Mouse (Mus musculus): ENCODE data around the gene Snx14. TPM values are rescaled to one million over a fixed set of nuclear protein-coding genes. Genes with fewer than 3 reads are reported as not detected.

Gene Snx14
- total and polyA plus RNA-seq, 2 experiments from 2014 or later, result 21.7 to 21.9 TPM

DNA sequence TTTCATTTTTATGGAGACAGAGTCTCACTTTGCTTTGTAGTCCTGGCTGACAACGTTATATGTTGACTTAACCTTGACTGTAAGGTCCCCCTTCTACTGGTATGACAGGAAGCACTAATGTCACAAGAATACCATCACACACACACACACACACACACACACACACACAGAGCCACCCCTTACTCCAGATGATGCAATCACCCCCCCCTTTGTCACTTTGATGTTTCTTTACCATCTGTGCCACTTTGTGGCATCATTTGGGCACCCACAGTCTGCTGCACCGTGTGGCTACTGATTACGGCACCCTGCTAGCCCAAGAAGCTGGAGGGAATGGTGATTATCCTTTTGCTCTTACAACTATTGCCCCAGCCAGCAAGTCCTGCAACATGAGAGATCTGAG lies 81.6 kb downstream of the Snx14 start:
- 50% methylated on average over 3 of the region's 3 CpGs for WGBS
- no peak overlapping the region for H3K4me3 ChIP-seq (ENCODE audit: low read depth, low read length)
- no peak overlapping the region for H3K27ac ChIP-seq (ENCODE audit: low read depth)
- ATAC-seq (ENCODE audit: insufficient read depth, low read depth) (no peak), DNase-seq (ENCODE audit: low spot score) (no peak)
- H3K9ac ChIP-seq (replicated peaks; ENCODE audit: low read depth, low read length), result no peak overlapping the region
- H3K4me1 ChIP-seq (ENCODE audit: control insufficient read depth, insufficient read depth), result peaks cover 12% of the 10 kb centered on the region
- no peaks in the 10 kb centered on the region for H3K27me3 ChIP-seq (ENCODE audit: control insufficient read depth, insufficient read depth, low read length)
- H3K9me3 ChIP-seq (replicated peaks; ENCODE audit: control insufficient read depth, low read length), result no peaks in the 10 kb centered on the region
- peaks cover 5% of the 10 kb centered on the region for H3K36me3 ChIP-seq (replicated peaks; ENCODE audit: control insufficient read depth, insufficient read depth, low read length)
- no peak overlapping the region for H3K4me2 ChIP-seq (ENCODE audit: low read depth, low read length)
- TF ChIP-seq EP300 (IDR thresholded peaks at IDR 0.05; ENCODE audit: low read depth) (no peak), CTCF (IDR thresholded peaks at IDR 0.05; ENCODE audit: low read depth) (no peak)

DNA sequence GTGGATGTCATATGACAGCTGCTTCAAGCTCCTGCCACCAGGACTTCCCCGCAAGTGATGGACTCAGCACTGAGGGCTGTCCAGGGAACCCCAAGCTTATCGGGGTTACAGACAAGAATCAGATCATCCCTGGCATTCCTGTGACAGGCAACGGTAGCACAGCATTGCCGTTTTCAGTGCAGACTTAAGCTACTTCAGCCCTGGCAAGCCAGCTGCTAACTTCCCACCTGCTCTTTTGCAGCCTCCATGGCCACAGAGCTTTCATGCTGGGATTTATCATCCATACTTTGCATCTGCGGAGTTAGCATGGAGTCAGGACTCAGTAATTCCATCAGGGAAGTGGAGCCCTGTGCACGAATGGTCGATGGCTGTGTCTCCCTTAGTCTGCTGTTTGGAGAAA lies 85.3 kb downstream of the Snx14 start:
- TF ChIP-seq EP300 (IDR thresholded peaks at IDR 0.05; ENCODE audit: low read depth) (no peak), CTCF (IDR thresholded peaks at IDR 0.05; ENCODE audit: low read depth) (no peak)
- Histone ChIP-seq H3K27ac (ENCODE audit: low read depth) (no peak overlapping the region), H3K36me3 (replicated peaks; ENCODE audit: control insufficient read depth, insufficient read depth, low read length) (peaks cover 5% of the 10 kb centered on the region), H3K4me2 (ENCODE audit: low read depth, low read length) (no peak overlapping the region), H3K4me1 (ENCODE audit: control insufficient read depth, insufficient read depth) (no peaks in the 10 kb centered on the region), H3K9ac (replicated peaks; ENCODE audit: low read depth, low read length) (no peak overlapping the region), H3K27me3 (ENCODE audit: control insufficient read depth, insufficient read depth, low read length) (no peaks in the 10 kb centered on the region), H3K4me3 (ENCODE audit: low read depth, low read length) (no peak overlapping the region), H3K9me3 (replicated peaks; ENCODE audit: control insufficient read depth, low read length) (no peaks in the 10 kb centered on the region)
- no peak for DNase-seq (ENCODE audit: low spot score)
- WGBS, result 82% methylated on average over 7 of the region's 7 CpGs
- no peak for ATAC-seq (ENCODE audit: insufficient read depth, low read depth)

DNA sequence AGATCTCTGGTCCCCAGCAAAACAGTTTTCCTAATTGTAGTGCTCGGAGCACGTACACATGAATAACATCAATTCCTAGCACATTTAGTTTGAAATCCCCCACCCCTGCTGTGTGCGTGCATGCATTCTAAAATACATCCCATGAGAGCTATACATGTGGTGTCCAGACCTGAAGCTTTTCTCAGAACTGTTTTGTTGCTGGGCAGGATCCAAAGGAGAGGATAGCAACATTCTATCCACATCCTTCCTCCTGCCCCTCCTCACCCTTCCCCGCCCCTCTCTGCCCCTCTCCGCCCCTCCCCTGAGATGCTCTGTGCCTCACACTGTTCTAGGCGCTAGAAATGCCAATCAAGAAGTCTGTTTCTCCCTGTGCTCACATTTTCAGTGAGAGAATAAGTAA lies 86.0 kb downstream of the Snx14 start:
- Histone ChIP-seq H3K27me3 (ENCODE audit: control insufficient read depth, insufficient read depth, low read length) (no peaks in the 10 kb centered on the region), H3K4me1 (ENCODE audit: control insufficient read depth, insufficient read depth) (no peaks in the 10 kb centered on the region), H3K9ac (replicated peaks; ENCODE audit: low read depth, low read length) (no peak overlapping the region), H3K4me3 (ENCODE audit: low read depth, low read length) (no peak overlapping the region), H3K4me2 (ENCODE audit: low read depth, low read length) (no peak overlapping the region), H3K27ac (ENCODE audit: low read depth) (no peak overlapping the region), H3K9me3 (replicated peaks; ENCODE audit: control insufficient read depth, low read length) (no peaks in the 10 kb centered on the region), H3K36me3 (replicated peaks; ENCODE audit: control insufficient read depth, insufficient read depth, low read length) (peaks cover 5% of the 10 kb centered on the region)
- 79% methylated on average over 6 of the region's 6 CpGs for WGBS
- ATAC-seq (ENCODE audit: insufficient read depth, low read depth), result no peak
- DNase-seq (ENCODE audit: low spot score), result no peak
- TF ChIP-seq EP300 (IDR thresholded peaks at IDR 0.05; ENCODE audit: low read depth) (no peak), CTCF (IDR thresholded peaks at IDR 0.05; ENCODE audit: low read depth) (no peak)

DNA sequence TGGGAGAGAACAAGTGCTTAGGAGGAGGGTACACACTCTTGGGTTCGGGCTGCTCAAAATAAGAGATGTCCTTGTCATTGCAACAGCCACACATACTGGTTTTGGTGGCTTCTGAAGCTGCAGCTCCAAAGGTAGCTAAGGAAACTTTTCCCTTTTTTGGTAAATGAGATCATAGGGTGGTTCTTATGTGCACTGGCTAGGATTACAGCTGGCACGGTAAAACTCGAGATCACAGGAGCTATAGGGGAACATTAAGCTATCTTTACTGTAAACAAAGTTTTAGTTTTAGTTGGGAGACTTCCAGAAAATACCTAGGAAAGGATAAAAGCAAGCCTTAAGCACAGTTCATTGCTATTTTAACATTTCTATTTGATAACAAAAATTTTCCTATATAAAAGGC lies 87.6 kb downstream of the Snx14 start:
- WGBS, result 59% methylated on average over 3 of the region's 3 CpGs
- Histone ChIP-seq H3K9me3 (replicated peaks; ENCODE audit: control insufficient read depth, low read length) (no peaks in the 10 kb centered on the region), H3K9ac (replicated peaks; ENCODE audit: low read depth, low read length) (no peak overlapping the region), H3K36me3 (replicated peaks; ENCODE audit: control insufficient read depth, insufficient read depth, low read length) (no peaks in the 10 kb centered on the region), H3K27ac (ENCODE audit: low read depth) (no peak overlapping the region), H3K4me1 (ENCODE audit: control insufficient read depth, insufficient read depth) (no peaks in the 10 kb centered on the region; the same call in 1 of the 2 replicates), H3K27me3 (ENCODE audit: control insufficient read depth, insufficient read depth, low read length) (no peaks in the 10 kb centered on the region), H3K4me3 (ENCODE audit: low read depth, low read length) (no peak overlapping the region), H3K4me2 (ENCODE audit: low read depth, low read length) (no peak overlapping the region)
- TF ChIP-seq EP300 (IDR thresholded peaks at IDR 0.05; ENCODE audit: low read depth), result no peak
- TF ChIP-seq CTCF (IDR thresholded peaks at IDR 0.05; ENCODE audit: low read depth), result no peak
- ATAC-seq (ENCODE audit: insufficient read depth, low read depth) (no peak), DNase-seq (ENCODE audit: low spot score) (no peak)

DNA sequence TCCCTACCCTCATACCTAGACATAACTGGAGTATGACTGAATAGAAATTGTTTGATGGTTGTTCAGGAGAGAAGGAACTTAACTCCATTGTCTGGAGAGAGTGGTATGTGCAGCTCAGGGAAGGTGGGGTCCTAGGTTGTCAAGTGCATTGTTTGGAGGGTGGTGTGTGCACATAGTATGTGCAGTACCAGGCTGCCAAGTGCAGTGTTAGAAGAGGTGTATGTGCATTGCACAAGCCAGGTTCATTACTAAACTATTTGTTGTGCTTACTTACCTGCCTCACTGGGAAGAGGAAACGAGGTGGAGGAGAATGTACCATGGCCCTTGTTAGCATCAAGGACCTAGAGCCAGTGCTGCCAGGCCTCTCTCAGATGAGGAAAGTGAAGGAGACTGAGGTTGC lies 88.4 kb downstream of the Snx14 start:
- no peaks in the 10 kb centered on the region for H3K36me3 ChIP-seq (replicated peaks; ENCODE audit: control insufficient read depth, insufficient read depth, low read length)

DNA sequence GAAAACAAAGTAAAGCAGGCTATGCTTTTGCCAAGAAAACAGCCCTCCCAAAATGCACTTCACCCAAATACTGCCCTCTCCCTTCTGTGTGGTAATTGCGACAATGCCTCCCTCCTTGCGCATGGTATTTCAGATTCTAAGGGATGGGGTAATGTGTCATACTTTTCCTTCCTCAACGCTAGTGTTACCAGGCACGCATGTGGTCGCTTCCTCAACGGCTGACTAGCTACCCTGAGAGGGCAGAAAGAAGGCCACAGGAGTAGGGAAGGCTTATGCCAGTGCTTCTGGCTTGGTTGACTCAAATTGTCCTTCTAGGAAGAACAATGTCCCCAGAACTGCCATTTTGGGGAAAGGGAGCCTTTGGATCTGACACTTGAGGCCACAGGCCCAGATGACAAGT lies 90.1 kb downstream of the Snx14 start:
- ATAC-seq (ENCODE audit: insufficient read depth, low read depth) (no peak), DNase-seq (ENCODE audit: low spot score) (no peak)
- Histone ChIP-seq H3K9me3 (replicated peaks; ENCODE audit: control insufficient read depth, low read length) (no peaks in the 10 kb centered on the region), H3K27me3 (ENCODE audit: control insufficient read depth, insufficient read depth, low read length) (no peaks in the 10 kb centered on the region), H3K9ac (replicated peaks; ENCODE audit: low read depth, low read length) (no peak overlapping the region), H3K4me2 (ENCODE audit: low read depth, low read length) (no peak overlapping the region), H3K4me3 (ENCODE audit: low read depth, low read length) (no peak overlapping the region), H3K4me1 (ENCODE audit: control insufficient read depth, insufficient read depth) (peaks cover 8% of the 10 kb centered on the region), H3K27ac (ENCODE audit: low read depth) (no peak overlapping the region), H3K36me3 (replicated peaks; ENCODE audit: control insufficient read depth, insufficient read depth, low read length) (no peaks in the 10 kb centered on the region)
- WGBS, result 88% methylated on average over 6 of the region's 6 CpGs
- TF ChIP-seq EP300 (IDR thresholded peaks at IDR 0.05; ENCODE audit: low read depth) (no peak), CTCF (IDR thresholded peaks at IDR 0.05; ENCODE audit: low read depth) (no peak)

More for the DNA sequence above, 88.4 kb downstream of the Snx14 start:
- Histone ChIP-seq H3K4me2 (ENCODE audit: low read depth, low read length) (no peak overlapping the region), H3K27ac (ENCODE audit: low read depth) (no peak overlapping the region), H3K4me1 (ENCODE audit: control insufficient read depth, insufficient read depth) (peaks cover 3% of the 10 kb centered on the region; the same call in 1 of the 2 replicates), H3K4me3 (ENCODE audit: low read depth, low read length) (no peak overlapping the region), H3K9me3 (replicated peaks; ENCODE audit: control insufficient read depth, low read length) (no peaks in the 10 kb centered on the region), H3K9ac (replicated peaks; ENCODE audit: low read depth, low read length) (no peak overlapping the region), H3K27me3 (ENCODE audit: control insufficient read depth, insufficient read depth, low read length) (no peaks in the 10 kb centered on the region)
- WGBS, result 76% methylated on average over 1 of the region's 1 CpGs
- ATAC-seq (ENCODE audit: insufficient read depth, low read depth) (no peak), DNase-seq (ENCODE audit: low spot score) (no peak)
- no peak for TF ChIP-seq CTCF (IDR thresholded peaks at IDR 0.05; ENCODE audit: low read depth)
- TF ChIP-seq EP300 (IDR thresholded peaks at IDR 0.05; ENCODE audit: low read depth), result no peak

All from heart, postnatal 0 days (tissue).